Mouse (Mus musculus): ENCODE results near the gene Piezo1.

GRCm38 (mm10) chr8:122520611-122521010, 30.5 kb downstream of the Piezo1 start:
- TF ChIP-seq CTCF (IDR thresholded peaks at IDR 0.05; ENCODE audit: insufficient read depth, low read length) (no peak), POLR2A (IDR thresholded peaks at IDR 0.05; ENCODE audit: borderline replicate concordance, extremely low read depth, low read depth, low read length) (no peak)

All from lung, adult 2 months (tissue).